Mouse (Mus musculus) cerebellum, postnatal 36 days (tissue): Measurements from ENCODE around the gene Tmod2.
"Not testable (repeated sequence)": the region's sequence is repeated elsewhere in the genome, so short reads cannot be mapped to it uniquely, and the experiment has no call there.

ENCODE experiments used
- DNase-seq, 2 experiments: peaks; one replicate each; pipeline ENCODE4 v3.0.0; 2021 to 2022; ENCODE audit warnings: mixed read lengths in 2 of 2

Tmod2 gene

GRCm38 (mm10) chr9:75549010-75549409 is 62.1 kb downstream of the Tmod2 start:
- no peak for DNase-seq

- DNase-seq = peak in 1 of 2 experiments; percentile 28
Observed at GRCm38 (mm10) chr9:75546885-75547553, 64.1 kb downstream of the Tmod2 start.

GRCm38 (mm10) chr9:75545514-75545913 is 65.6 kb downstream of the Tmod2 start:
- DNase-seq = no peak

- no peak for DNase-seq
Observed at GRCm38 (mm10) chr9:75541497-75541896, 69.6 kb downstream of the Tmod2 start.

GRCm38 (mm10) chr9:75536422-75536821 is 74.7 kb downstream of the Tmod2 start:
- DNase-seq = no peak

- DNase-seq = no peak
Observed at GRCm38 (mm10) chr9:75534431-75534962, 76.6 kb downstream of the Tmod2 start.

GRCm38 (mm10) chr9:75532989-75533388 is 78.1 kb downstream of the Tmod2 start:
- DNase-seq = not testable (repeated sequence)

GRCm38 (mm10) chr9:75532461-75532860 is 78.7 kb downstream of the Tmod2 start:
- no peak for DNase-seq

- peak in 1 of 2 experiments; percentile 36 for DNase-seq
Observed at GRCm38 (mm10) chr9:75529358-75529757, 81.8 kb downstream of the Tmod2 start.

- DNase-seq = no peak
Observed at GRCm38 (mm10) chr9:75528096-75528495, 83.0 kb downstream of the Tmod2 start.

- DNase-seq = no peak
Observed at GRCm38 (mm10) chr9:75527368-75528059, 83.6 kb downstream of the Tmod2 start.

GRCm38 (mm10) chr9:75523646-75524045 is 87.5 kb downstream of the Tmod2 start:
- DNase-seq = peak; percentile 31 to 40

GRCm38 (mm10) chr9:75522217-75522616 is 88.9 kb downstream of the Tmod2 start:
- no peak for DNase-seq

- peak; percentile 33 to 46 for DNase-seq
Observed at GRCm38 (mm10) chr9:75521788-75522187, 89.3 kb downstream of the Tmod2 start.

- DNase-seq = no peak
Observed at GRCm38 (mm10) chr9:75520940-75521339, 90.2 kb downstream of the Tmod2 start.

- no peak for DNase-seq
Observed at GRCm38 (mm10) chr9:75517751-75518150, 93.4 kb downstream of the Tmod2 start.
